Mouse (Mus musculus): ENCODE measurements around the gene Wdr20.
"Not testable (repeated sequence)": the region's sequence is repeated elsewhere in the genome, so short reads cannot be mapped to it uniquely, and the experiment has no call there.

Gene Wdr20

DNA sequence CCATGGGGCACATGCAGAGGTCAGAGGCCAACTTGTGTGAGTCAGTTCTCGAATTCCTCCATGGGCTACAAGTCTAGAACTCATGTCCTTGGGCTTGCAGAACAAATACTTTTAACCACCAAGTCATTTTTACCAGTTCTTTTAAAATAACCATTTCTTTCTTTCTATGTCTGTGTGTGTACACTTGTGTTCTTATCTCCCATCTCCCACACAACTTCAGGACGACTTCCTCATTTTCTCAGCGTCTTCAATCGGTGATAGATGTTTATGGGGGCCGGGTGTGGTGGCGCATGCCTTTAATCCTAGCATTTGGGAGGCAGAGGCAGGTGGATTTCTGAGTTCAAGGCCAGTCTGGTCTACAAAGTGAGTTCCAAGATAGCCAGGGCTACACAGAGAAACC, 23.5 kb upstream of the Wdr20 start:
- no peak for DNase-seq

DNA sequence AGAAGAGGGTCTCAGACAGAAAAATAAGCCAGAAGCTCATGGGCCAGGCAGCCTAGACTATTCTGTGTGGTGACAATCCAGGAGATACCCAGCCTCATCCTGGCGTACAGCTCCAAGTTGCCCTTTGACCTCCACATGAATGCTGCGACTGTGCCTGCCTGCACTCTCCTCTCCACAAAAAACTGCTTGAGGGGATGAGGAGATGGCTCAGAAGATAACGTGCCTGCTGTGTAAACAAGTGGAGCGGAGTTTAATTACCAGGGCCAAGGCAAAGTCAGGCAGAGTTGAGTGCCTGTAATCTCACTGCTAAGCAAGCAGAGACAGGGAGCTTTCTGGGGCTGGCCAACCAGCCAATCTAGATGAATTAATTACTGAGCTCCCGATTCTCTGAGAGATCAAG, 21.7 kb upstream of the Wdr20 start:
- no peak for DNase-seq

GRCm38 (mm10) chr12:110725051-110725450, 12.7 kb upstream of the Wdr20 start:
- DNase-seq, result no peak

- DNase-seq, result no peak
Observed at GRCm38 (mm10) chr12:110725489-110725888, 12.3 kb upstream of the Wdr20 start.

DNA sequence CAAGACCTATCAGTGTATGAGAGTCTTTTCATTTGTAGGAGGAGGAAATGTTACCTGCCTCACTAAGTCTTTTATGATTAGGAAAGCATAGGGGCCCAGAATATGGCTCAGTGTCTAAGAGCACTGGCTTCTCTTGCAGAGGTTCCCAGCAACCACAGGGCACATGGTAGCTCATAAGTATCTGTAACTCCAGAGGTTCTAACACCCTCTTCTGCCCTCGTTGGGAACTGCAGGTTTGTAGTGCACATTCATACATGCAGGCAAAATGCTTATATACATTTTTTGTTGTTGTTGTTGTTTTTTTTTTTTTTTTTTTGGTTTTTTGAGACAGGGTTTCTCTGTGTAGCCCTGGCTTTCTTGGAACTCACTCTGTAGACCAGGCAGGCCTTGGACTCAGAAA, 11.3 kb upstream of the Wdr20 start:
- DNase-seq, result no peak

- not testable (repeated sequence) for DNase-seq
Observed at GRCm38 (mm10) chr12:110733254-110733653, 4.5 kb upstream of the Wdr20 start.

DNA sequence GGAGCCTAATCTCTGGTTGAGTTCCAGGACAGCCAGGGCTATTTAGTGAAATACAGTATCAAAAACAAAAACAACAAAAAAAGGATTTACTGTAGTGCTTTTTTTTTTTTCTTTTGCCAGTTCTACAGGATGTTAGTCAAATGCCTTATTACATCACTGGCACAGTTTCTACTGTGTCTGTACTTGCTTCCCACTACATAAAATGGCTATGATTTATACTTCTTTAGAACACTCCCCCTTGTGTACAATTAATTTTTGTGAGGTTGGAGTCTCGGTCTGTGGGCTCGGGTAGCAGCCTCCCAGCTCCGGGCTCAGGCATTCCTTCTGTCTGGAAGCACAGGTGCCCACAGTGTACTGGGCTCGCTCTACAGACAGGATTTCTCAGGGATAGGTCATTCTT, 1.1 kb upstream of the Wdr20 start:
- no peak for DNase-seq

DNA sequence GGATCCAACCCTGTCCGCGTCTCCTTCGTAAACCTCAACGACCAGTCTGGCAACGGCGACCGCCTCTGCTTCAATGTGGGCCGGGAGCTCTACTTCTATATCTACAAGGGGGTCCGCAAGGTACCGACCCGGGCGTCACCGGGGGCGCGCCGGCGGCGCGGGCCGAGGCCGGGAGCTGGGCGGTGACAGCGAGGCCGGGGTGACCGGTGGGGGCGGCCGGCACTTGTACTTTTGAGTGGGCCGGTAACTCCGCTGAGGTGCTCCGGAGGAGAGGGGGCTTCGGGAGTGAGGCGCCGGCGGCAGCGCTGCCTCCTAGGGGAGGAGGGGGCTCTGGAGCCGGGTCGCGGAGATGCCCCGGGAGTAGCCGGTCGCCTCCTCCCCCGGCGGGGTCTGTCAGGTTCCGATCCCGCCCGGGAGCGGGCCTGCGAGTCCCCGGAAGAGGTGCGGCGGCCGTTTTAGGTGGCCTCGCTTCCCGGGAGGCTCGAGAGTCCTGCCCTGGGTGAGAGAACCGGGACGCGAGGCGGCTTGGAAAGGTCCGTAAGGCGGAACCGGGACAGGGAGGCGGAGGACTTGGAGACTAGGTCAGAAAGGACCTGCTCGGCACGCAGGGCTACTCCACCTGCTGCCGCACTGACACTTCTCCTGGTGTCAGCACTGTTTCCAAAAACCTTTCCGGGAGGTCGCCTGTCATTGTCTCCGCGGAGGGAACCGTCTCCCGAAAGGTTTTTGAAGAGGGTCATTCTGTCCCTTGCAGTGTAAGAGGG, 596 bp downstream of the Wdr20 start:
- DNase-seq, result no peak

- no peak for DNase-seq
Observed at GRCm38 (mm10) chr12:110750770-110751439, 13.2 kb downstream of the Wdr20 start.

- no peak for DNase-seq
Observed at GRCm38 (mm10) chr12:110752703-110753102, 15.0 kb downstream of the Wdr20 start.

DNA sequence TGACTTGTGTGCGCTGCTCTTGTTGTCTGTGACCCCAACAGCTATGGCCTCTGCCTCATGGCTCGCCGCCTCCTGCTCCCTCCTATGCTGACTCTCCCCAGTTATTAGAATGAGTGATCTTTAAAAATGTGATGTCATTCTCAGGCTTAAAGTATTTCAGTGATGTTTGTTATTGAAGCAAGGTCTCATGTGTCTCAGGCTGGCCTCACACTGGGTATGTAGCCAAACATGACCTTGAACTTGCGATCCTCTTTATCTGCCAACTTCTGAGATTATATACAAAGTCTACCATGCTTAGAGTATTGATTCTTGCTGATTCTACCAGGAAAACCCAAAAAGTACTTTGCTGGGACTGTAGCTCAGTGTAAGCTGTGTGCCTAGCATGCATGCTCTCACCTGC, 16.2 kb downstream of the Wdr20 start:
- DNase-seq, result no peak

DNA sequence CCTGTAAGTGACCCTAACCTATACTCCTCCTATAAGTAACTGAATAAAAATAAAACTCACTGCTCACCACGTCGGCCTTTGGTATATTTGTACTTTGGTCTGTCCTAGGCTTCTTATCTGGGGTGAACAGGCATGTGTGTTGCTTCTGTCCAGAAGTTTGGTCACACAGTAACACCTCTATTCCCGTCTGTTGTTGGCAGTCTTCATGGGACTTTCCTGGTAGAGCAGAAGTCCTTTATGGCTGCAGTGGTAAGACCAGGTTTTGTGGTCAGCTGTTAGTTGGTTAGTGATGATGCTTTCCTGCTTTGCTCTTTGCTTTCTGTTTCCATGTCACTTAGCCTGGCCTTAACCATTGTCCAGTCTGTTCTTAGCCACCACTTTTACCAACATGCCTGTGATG, 19.4 kb downstream of the Wdr20 start:
- no peak for DNase-seq

GRCm38 (mm10) chr12:110758932-110759331, 21.2 kb downstream of the Wdr20 start:
- no peak for DNase-seq

- DNase-seq, result no peak
Observed at GRCm38 (mm10) chr12:110762321-110762720, 24.6 kb downstream of the Wdr20 start.

- DNase-seq, result no peak
Observed at GRCm38 (mm10) chr12:110764531-110764930, 26.8 kb downstream of the Wdr20 start.

- DNase-seq, result no peak
Observed at GRCm38 (mm10) chr12:110768562-110768961, 30.8 kb downstream of the Wdr20 start.

DNA sequence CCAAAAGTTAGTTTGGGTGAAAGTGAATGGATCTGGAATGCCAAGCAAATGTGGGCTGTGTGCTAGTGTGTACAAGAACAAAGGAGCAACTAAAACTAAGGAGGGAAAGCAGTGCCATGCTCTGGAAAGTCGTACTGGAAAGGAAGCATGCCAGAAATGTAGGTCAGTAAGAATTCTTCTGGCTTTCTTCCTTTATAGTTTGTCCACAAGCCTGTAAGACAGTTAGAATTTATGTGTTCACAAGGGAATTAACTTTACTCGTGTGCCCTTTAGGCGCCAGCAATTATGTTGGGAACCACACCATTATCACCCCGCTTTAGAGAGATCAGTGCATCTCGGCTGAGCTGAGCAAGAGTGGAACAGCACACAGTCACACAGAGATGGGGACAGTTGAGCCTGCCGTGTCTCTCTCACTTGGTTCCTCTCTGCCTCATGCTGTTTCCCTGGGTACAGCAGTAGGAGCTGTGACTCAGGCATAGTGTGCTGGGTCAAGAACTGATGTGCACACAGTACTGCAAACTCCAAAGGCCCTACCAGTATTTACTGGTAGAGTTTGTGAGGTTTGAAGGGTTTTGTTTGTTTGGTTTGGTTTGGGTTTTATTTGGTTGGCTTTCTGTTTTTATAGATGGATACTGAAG, 32.0 kb downstream of the Wdr20 start:
- DNase-seq, result no peak

- DNase-seq, result no peak
Observed at GRCm38 (mm10) chr12:110770479-110771247, 32.9 kb downstream of the Wdr20 start.

DNA sequence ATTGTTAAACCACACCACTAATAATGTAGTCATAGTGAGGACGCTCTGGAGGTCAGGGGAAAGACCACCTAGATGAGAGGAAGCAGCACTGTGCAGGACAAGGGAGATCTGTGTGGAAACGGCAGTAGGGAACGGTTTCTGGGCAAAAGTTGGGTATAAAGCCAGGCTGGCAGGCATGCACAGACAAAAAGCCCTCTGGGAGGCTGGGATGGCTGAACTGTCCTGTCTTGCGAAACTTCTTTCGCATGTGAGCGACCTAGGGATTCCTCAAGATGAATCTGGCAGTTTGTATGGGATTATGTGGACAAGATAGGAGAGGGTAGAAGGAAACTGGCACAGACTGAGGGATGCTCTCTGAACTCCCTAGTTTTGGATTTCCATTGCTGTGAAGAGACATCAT, 34.2 kb downstream of the Wdr20 start:
- DNase-seq, result no peak

DNA sequence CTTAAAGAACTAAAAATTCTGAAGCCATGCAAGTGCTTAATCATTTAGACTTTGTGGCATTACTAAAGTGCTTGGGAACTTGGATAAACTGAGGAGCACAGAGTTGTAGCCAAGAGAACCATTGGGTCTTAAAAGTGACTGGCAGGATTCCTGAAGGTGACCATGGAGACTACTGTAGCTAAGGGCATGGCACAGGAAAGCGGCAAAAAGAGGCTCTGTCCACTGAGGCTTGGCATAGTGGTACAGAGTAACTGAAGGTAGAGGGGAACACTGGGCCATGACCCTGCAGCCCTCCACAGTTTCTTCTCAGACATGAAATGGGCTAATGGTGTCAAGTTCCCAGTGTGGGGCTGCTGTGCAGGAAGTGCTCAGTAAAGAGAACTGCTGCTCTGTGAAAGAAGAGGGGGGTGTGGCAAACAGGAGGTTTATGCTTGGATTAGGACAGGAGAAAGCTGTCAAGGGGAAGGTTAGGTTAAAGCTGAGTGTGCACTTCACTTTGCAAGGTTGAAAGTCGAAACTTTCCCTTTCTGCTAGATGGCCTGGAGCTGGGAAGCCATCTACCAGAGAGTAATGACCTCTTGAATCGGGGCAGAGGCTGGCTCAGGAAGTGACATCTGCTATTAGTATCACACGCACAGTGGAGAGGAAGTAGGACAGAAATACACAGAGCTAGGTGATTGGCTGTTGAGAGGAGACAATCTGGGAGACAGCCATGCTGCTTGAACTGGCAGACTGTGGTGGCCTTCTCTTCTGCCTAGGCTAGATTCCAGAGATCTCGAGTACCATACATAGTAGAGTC, 38.1 kb downstream of the Wdr20 start:
- no peak for DNase-seq

DNA sequence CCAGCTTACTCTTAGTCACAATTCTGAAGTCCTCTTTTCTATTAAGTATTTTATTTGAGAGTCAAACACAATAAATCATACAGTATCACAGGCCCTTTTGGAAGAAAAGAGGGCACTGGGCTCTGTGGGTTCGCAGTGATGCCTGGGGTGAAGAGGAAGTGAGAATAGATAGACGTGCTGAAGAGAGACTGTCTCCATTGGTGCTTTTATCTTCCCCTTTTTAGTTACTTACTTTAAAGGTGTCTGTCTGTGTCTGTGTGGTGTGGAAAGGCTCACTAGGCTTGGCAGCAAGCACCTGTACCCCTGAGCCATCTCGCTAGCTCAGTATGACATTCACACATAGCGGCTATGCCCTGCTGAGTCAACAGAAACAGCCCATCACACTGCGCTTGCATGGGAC, 40.1 kb downstream of the Wdr20 start:
- no peak for DNase-seq

DNA sequence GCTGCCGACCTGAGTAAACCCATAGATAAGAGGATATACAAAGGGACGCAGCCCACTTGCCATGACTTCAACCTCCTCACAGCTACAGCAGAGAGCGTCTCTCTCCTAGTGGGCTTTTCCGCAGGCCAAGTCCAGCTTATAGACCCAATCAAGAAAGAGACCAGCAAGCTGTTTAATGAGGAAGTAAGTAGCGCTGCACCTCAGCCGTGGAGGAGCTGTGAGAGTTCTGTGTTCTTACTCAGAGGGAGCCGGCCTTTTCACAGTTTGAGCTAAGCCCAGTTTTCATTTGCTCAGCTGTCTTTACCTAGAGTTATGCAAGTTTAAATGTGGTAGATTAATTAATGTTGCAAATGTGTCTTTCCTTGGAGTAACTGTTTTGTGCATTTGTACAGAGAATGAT, 41.6 kb downstream of the Wdr20 start:
- no peak for DNase-seq

DNA sequence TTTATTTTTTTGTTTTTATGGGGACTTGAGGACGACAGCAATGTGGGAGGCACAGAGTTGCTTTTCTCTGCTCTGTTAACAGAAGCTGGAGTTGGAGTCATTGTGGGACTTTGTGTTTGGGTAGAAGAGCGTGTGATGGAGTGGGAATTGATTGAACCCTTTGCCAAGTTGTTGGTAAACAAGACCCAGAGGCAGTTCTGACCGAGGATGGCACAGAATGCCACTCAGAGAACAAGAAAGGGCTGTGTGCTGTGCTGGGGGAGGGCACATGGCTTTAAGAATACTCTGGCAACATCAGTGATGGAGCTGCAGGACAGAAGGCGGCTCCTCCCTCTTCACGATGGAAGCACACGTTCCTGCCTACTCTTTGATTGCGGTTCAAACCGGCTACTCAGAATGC, 43.4 kb downstream of the Wdr20 start:
- DNase-seq, result no peak
